Comparison of ENCODE assay signal across 27 mouse cellular contexts in genomic region chr5:103907844-103908243, GRCm38 (mm10). TPM values are rescaled to one million over a fixed set of nuclear protein-coding genes. Genes with fewer than 3 reads are reported as not detected.
DNase-seq lines count a peak whose midpoint lies in the region; ATAC-seq and TF ChIP-seq lines count a peak whose summit lies in the region.
"Had no signal": no experiment of that assay in that cellular context is flagged by ENCODE, and none has a peak within 500 bp of the region (broad histone marks: within the 10 kb centered on the region; RNA-seq: fewer than 3 reads in every experiment).

No protein-coding gene starts in this region.

- no peak overlapping the region for H3K27ac ChIP-seq in layer of hippocampus, adult 2 months
- H3K27ac ChIP-seq in midbrain, embryonic 11.5 days (ENCODE audit: low read depth, low read length): no peak overlapping the region
- no peak overlapping the region for H3K27ac ChIP-seq in midbrain, embryonic 16.5 days (ENCODE audit: low read length)
- H3K27ac ChIP-seq: forebrain, embryonic 13.5 days; kidney, embryonic 15.5 days; left cerebral cortex, adult 2 months; limb, embryonic 12.5 days; midbrain, embryonic 12.5 days; neural tube, embryonic 13.5 days; stomach, embryonic 15.5 days had no signal

- no peak overlapping the region for H3K9ac ChIP-seq in midbrain, embryonic 11.5 days (ENCODE audit: low read length)
- no peak overlapping the region for H3K9ac ChIP-seq in midbrain, embryonic 16.5 days (ENCODE audit: low read depth, low read length)
- H3K9ac ChIP-seq: forebrain, embryonic 13.5 days; heart, embryonic 15.5 days; kidney, embryonic 15.5 days; limb, embryonic 12.5 days; midbrain, embryonic 12.5 days; neural tube, embryonic 13.5 days; stomach, embryonic 15.5 days had no signal

- H3K27me3 ChIP-seq in midbrain, embryonic 11.5 days (ENCODE audit: control insufficient read depth, insufficient read depth, low read length): no peaks in the 10 kb centered on the region; the same call in 1 of the 2 replicates
- H3K27me3 ChIP-seq in midbrain, embryonic 16.5 days (ENCODE audit: control insufficient read depth, insufficient read depth, low read depth, low read length): no peaks in the 10 kb centered on the region
- H3K27me3 ChIP-seq: kidney, embryonic 15.5 days; limb, embryonic 12.5 days; midbrain, embryonic 12.5 days; stomach, embryonic 15.5 days had no signal

- TF ChIP-seq CTCF in layer of hippocampus, adult 2 months (conservative IDR thresholded peaks at IDR 0.05): no peak

- no peak overlapping the region for H3K4me2 ChIP-seq in midbrain, embryonic 11.5 days
- no peak overlapping the region for H3K4me2 ChIP-seq in midbrain, embryonic 16.5 days (ENCODE audit: low read length)
- H3K4me2 ChIP-seq: forebrain, embryonic 13.5 days; kidney, embryonic 15.5 days; limb, embryonic 12.5 days; liver, embryonic 11.5 days; midbrain, embryonic 12.5 days; neural tube, embryonic 13.5 days; stomach, embryonic 15.5 days had no signal

- H3K36me3 ChIP-seq in midbrain, embryonic 11.5 days (ENCODE audit: control insufficient read depth, insufficient read depth, low read length): no peaks in the 10 kb centered on the region
- no peaks in the 10 kb centered on the region for H3K36me3 ChIP-seq in midbrain, embryonic 16.5 days (ENCODE audit: control insufficient read depth, insufficient read depth, low read length)
- H3K36me3 ChIP-seq: heart, embryonic 15.5 days; kidney, embryonic 15.5 days; limb, embryonic 12.5 days; midbrain, embryonic 12.5 days; neural tube, embryonic 13.5 days; stomach, embryonic 15.5 days had no signal

- H3K4me3 ChIP-seq in layer of hippocampus, adult 2 months: no peak overlapping the region
- no peak overlapping the region for H3K4me3 ChIP-seq in midbrain, embryonic 11.5 days (ENCODE audit: low read depth, low read length)
- H3K4me3 ChIP-seq in midbrain, embryonic 16.5 days (ENCODE audit: low read depth, low read length): no peak overlapping the region
- H3K4me3 ChIP-seq: forebrain, embryonic 13.5 days; heart, embryonic 15.5 days; kidney, embryonic 15.5 days; left cerebral cortex, adult 2 months; limb, embryonic 12.5 days; midbrain, embryonic 12.5 days; neural tube, embryonic 13.5 days; stomach, embryonic 15.5 days had no signal

- no peak for DNase-seq in frontal cortex, postnatal 10 days (ENCODE audit: low spot score in 2 of 2)
- DNase-seq in layer of hippocampus, adult 2 months (ENCODE audit: low spot score in 2 of 2): peak; percentile 26 to 54
- DNase-seq in layer of hippocampus, postnatal 25 days (ENCODE audit: extremely low spot score in 1 of 2, low spot score in 1 of 2): no peak
- peak; percentile 76 for DNase-seq in midbrain, embryonic 11.5 days (ENCODE audit: low spot score, missing footprints)
- DNase-seq in right cerebral cortex, postnatal 25 days: peak; percentile 23
- DNase-seq in liver: no peak
- DNase-seq: adrenal gland, adult 2 months; cerebellum, adult 8-10 months; cerebellum, postnatal 25 days; gastrocnemius, postnatal 10 days; kidney, adult 18-20 months; kidney, postnatal 25 days; lung, postnatal 36 days; thymus, postnatal 14 days had no signal

- H3K4me1 ChIP-seq in midbrain, embryonic 11.5 days (ENCODE audit: control insufficient read depth, insufficient read depth, low read length): peaks cover 5% of the 10 kb centered on the region; the same call in 1 of the 2 replicates
- H3K4me1 ChIP-seq in midbrain, embryonic 16.5 days (ENCODE audit: control insufficient read depth, insufficient read depth, low read length): peaks cover 11% of the 10 kb centered on the region
- H3K4me1 ChIP-seq: stomach, embryonic 15.5 days had no signal

- peak; percentile 73 for ATAC-seq in frontal cortex, adult (ENCODE audit: low TSS enrichment)
- ATAC-seq in midbrain, embryonic 11.5 days (ENCODE audit: low FRiP score): no peak
- no peak for ATAC-seq in midbrain, embryonic 16.5 days
- ATAC-seq: activated CD4-positive, CD25-positive, alpha-beta regulatory T cell, adult 4 months; forebrain, embryonic 13.5 days; hindbrain, embryonic 16.5 days had no signal

- WGBS in midbrain, embryonic 11.5 days: 87% methylated on average over 4 of the region's 4 CpGs
- 90% methylated on average over 4 of the region's 4 CpGs for WGBS in midbrain, embryonic 16.5 days

- no peaks in the 10 kb centered on the region for H3K9me3 ChIP-seq in midbrain, embryonic 11.5 days (ENCODE audit: control insufficient read depth, low read length)
- H3K9me3 ChIP-seq in midbrain, embryonic 16.5 days (replicated peaks; ENCODE audit: control insufficient read depth, low read length, poor library complexity, severe bottlenecking): no peaks in the 10 kb centered on the region
- H3K9me3 ChIP-seq: forebrain, embryonic 13.5 days; heart, embryonic 15.5 days; kidney, embryonic 15.5 days; limb, embryonic 12.5 days; midbrain, embryonic 12.5 days; neural tube, embryonic 13.5 days; stomach, embryonic 15.5 days had no signal

RNA-seq across cellular contexts. Expression of gene Klhl8, which starts 3.2 kb away (rescaled TPM):
- total RNA-seq in layer of hippocampus, adult 2 months (2021): 10 to 100 TPM; 30.4 to 32.7 TPM
- total RNA-seq in layer of hippocampus, postnatal 25 days (2021): 10 to 100 TPM; 34.2 to 34.3 TPM
- polyA plus RNA-seq in midbrain, embryonic 11.5 days (2014; fragmentation: Nextera tagmentation; extraction: Ambion mirVana): 16.5 and 16.9 TPM in 2 replicates
- polyA plus RNA-seq in midbrain, embryonic 16.5 days (2015; fragmentation: Nextera tagmentation; extraction: Ambion mirVana): 49.6 and 49.7 TPM in 2 replicates

Comparison
In these comparisons a context has a peak if more than half of its experiments do, and no peak if none do; other contexts are left out.
1. DNase-seq: peak in layer of hippocampus, adult 2 months (2 of 2), midbrain, embryonic 11.5 days (single experiment) and right cerebral cortex, postnatal 25 days (single experiment); none in frontal cortex, postnatal 10 days (0 of 2), layer of hippocampus, postnatal 25 days (0 of 2) and liver (single experiment).